Mouse (Mus musculus): ENCODE measurements around the gene Gmds. TPM values are rescaled to one million over a fixed set of nuclear protein-coding genes. Genes with fewer than 3 reads are reported as not detected.

Gene Gmds
- total RNA-seq, 2 experiments from 2014 or later = 5.2 to 6.6 TPM

DNA sequence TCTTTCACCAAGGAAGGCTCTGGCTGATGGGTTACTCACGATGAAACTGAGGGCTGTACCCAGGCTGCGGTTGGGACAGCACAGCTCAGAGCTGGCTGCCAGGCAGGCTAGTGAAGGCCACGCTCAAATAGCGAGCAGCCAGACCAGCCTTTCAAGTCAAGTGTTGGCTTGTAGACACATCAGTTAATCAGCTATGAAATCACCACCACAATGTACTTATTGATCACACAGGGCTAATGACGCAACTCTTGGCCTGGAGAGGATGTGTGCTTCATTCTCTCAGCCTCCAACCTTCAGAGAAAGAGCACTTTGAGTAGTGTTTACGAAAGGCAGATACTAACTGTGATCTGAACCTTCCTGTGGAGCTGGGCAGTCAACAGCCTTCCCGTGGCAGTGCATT, 383.4 kb downstream of the Gmds start:
- DNase-seq = no peak

DNA sequence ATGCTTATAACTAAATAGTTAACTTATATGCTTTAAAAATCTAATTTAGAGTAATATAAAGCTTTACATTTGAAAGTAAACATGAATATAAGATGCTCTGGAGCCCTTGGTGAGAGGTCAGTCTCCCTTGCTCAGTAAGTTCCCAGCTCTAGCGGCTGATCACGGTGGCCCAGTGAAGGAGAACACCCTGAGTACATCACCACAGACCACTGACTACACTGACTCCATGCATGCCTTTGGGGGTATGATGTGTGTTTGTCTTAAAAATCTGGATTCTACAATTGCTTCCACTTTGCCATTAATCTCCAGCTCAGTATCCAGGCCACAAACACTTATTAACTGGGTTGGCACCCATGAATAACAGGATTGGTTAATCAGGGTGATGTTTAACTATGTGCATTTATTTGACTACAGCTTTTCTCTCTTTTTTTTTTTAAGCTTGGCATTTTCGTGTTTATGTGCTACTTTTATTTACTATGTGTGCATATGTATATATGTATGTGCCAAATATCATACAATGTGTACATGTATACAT, 393.8 kb downstream of the Gmds start:
- no peak for DNase-seq

- no peak for DNase-seq
These were observed 394.9 kb downstream of the Gmds start for GRCm38 (mm10) chr13:31943482-31944275.

DNA sequence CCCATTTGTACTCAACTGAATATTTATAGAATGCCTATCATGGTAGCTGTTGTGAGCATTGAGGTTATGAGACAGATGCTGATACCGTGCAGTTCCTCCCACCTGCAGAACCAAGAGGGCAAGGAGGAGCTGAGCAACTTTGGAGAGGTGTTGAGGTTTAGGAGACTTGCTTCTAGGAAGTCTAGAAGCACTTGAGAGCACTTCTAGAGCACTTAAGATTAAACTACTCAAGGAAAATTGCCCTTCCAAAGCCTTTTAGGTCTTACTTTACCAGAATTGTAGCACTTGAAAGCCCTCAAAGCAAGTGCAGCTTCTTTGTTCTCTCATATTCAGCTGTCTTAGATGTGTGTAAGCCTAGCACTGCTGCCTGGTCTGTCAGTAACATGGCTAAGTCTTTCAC, 409.2 kb downstream of the Gmds start:
- no peak for DNase-seq

DNA sequence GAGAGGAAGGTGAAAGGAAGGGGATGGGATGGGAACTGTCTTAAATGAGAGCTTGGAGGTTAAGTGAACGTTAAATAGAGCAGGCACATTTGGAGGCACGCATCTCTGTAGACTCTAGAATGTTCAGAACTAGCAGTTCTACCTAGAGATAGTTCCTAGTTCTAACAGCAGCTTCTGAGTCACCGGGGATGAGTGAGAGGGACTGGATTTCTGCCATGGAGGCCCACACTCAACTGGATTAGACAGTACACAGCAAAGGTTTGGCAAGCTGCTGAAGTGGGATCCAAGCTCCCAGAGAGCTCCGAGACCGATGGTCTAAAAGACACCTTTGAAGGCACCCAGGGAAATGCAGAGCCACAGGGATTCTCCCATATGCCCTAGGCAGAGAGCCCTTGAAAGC, 411.9 kb downstream of the Gmds start:
- DNase-seq = no peak

DNA sequence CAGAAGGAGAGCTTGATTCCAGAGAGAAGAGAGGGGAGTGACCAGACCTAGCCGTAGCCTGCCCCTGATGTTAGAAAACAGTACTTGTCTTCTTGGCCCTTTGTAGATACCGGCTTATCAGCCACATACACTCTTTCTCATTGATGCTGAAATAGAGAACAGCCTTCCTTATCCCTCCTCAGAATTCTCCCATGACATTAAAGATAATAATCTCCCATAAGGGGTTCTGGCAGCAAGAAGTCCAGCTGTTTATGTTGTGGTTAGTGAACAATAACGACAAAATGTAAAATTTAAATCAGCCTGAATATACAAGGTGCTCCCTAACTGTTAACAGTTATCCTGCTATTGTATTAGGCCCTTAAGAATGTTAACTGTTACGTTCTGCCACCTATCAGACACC, 414.0 kb downstream of the Gmds start:
- DNase-seq = no peak

DNA sequence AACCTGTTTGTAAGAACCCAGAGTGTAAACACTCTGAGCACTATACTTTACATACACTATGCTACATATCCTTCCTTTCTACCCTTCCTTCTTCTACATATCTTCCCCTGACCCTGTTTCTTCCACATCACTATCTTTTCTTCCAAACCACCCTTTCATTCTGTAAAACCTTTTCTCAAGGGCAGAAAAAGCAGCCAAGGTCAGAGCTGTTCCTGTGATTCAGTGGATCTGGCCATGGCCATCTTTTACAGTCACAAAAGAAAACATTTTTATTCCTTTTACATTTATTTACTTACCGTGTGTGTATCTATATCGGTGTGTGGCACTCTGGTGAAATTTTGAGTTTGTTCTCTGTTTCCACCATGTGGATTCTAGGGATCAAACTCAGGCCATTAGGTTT, 418.8 kb downstream of the Gmds start:
- DNase-seq = no peak

- no peak for DNase-seq
These were observed 421.2 kb downstream of the Gmds start for GRCm38 (mm10) chr13:31917387-31917786.

DNA sequence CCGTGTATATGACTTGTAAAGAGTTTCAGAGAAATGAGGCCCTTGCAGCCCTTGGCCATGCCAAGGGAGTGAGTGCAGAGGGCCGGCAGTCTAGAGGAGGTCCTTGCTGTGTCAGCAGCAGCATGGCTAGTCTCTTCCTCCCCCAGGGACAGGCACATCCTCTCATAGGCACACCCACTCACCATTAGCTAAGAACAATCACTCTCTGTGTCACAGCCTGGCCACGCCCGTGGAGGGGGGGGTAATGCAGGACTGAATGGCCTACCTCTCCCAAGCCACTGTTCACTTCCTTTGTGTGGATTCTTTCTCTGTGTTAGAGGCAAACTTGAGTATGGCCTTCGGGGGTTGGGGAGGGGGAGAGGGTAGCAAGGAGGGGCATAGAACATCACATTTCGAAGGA, 422.8 kb downstream of the Gmds start:
- no peak for DNase-seq

DNA sequence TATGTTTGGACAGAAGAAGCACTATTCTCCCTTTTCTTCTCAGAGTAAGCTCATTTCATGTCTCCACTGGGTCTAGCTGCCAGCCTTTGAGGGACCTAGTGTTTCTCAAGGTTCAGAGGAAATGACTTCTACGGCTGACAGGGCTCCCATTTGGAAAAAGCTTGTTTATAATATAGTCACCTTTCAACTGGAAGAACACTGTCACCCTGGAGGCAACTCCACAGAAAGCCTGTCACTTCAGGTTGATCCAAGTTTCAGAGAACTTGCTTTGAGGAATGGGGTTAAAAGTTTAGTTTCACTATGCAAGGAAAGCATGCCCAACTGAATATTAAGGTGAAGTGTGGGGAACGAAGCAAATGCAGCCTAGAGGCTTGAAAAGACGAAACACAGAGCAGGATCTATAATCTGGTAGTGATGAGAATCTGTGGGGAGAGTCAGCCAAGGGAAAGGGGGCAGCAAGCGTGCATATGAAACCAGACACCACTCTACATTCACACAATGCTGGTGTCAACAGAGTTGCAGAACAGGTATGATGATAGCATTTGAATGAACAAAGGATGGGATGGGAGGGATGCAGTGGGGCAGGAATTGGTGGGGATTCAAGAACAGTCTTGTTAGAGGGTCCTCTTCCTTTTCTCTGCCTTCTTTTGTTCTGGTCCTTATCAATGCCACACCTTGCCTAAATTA, 423.5 kb downstream of the Gmds start:
- no peak for DNase-seq

DNA sequence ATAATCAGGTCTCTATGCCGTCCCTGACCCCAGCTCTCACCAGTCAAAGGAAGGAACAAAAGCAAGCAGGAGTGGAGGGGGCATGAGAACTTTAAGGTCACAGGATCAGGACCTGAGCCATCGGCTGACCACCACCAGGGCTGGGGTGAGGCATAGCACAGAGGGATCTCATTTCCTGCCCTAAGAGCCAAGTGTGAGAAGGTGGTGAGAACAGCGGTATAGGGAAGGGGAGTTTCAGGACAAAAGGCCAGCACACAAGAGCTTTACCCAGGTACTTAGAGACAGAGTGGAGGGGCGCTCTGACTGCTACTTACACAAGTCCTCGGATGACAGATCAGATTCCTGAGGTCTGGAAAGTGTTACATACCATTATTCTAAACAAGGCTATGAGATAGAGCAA, 426.6 kb downstream of the Gmds start:
- DNase-seq = no peak

DNA sequence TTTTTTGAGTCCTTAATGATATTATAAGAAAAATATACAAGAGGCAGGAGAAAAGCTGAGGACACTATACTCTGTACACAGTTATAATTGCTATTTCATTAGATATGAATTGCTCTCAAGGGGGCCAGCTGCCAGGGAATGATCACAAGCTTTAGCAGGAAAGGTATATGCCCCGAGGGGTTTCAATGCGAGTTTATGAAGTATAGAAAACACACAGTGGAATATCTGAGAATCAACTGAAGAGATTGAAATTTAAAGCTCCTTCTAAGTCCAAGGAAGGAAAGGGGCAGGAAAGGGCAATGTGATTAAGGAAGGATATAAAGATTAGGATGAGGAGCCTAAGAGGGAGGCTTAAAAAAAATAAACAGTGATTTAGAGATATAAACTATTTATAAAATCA, 427.2 kb downstream of the Gmds start:
- no peak for DNase-seq

- DNase-seq = no peak
These were observed 429.5 kb downstream of the Gmds start for GRCm38 (mm10) chr13:31909031-31909430.

GRCm38 (mm10) chr13:31906514-31906913, 432.0 kb downstream of the Gmds start:
- no peak for DNase-seq

- DNase-seq = no peak
These were observed 438.3 kb downstream of the Gmds start for GRCm38 (mm10) chr13:31900191-31900590.

DNA sequence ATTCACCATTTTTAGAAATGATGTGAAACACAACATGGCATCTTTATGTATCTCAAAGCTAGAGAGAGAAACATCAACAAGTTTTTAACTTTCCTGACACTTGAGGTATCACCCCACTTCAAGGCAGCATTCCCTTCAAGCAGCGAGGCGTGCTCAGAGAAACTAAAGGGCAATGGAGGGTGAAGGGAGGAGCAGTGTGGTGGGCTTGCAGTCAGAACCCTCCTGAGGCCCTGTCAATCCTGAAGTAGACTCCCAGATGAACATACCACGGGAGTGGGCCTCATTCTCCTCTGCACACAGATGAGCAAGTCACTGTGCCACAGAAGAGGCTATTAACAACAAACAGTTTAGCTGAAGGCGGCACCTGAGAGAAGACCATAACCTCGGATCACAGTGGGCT, 439.1 kb downstream of the Gmds start:
- no peak for DNase-seq

GRCm38 (mm10) chr13:31897493-31897892, 441.0 kb downstream of the Gmds start:
- DNase-seq = no peak

DNA sequence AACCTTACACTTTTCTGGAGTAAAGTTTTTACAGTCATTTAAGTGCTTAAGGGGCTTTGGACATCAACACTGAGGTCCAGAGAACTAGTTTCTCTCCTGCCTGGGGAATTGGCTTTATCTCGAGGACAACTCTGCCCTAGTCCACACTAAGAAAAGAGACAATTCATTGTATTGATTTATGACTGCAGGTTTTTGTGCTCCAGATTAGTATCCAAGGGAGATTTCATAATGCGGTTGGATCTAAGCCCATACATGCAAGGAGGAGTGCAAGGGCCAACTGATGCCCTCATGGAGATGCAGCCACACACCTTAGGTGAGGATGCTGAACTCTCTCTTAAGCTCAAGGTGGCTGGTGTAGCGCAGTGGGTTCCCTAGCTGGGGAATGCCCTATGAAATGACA, 444.0 kb downstream of the Gmds start:
- no peak for DNase-seq

GRCm38 (mm10) chr13:31892913-31893514, 445.5 kb downstream of the Gmds start:
- DNase-seq = no peak

- DNase-seq = no peak
These were observed 450.0 kb downstream of the Gmds start for GRCm38 (mm10) chr13:31888500-31888899.

DNA sequence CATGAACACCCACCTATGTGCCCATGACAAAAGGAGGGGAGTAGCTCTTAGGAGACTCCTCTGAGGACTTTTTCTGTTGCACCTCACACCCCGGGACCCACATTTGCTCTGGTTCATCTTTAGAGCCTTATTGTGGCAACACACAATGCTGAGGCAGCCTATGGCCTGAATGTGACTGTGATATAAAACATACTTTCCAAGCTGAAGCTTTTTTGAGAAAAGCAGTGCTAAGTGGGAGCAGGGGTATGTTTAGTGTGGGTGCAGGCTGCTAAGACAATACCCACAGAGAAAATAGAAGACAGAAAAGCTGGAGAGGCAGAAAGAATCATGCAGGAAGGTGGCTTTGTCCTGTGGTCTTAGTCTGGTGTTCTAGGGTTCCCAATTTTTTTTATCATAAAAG, 452.8 kb downstream of the Gmds start:
- no peak for DNase-seq

DNA sequence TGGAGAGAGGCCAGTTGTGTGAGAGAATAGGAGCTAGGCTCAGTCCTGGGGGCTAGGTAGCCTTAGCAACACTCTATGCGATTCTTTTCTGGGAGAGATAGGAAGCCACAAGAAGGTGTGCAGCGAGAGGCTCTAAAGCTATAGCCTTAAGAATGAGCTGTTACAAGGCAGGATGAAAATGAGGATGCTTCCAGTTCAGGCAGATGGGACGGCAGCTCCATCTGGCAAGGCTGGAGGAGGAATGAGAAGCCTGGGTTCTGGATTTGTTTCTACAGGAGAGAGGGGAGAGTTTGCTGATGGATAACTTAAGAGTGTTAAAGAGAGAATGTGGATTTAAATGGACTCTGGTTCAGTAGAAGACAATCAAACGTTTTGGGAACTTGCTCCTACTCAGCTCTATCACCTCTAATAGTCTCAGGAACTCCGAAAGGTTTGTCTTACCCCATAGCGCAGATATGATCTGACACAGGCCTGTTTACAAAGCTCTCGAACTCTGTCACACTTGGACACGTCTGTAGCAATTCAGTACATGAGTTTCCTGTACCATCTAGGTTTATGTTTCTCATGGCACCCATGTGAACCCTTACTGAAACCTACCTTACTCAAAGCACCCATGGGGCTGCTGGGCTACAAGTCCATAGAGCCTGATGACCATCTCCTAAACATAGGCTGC, 459.6 kb downstream of the Gmds start:
- no peak for DNase-seq

DNA sequence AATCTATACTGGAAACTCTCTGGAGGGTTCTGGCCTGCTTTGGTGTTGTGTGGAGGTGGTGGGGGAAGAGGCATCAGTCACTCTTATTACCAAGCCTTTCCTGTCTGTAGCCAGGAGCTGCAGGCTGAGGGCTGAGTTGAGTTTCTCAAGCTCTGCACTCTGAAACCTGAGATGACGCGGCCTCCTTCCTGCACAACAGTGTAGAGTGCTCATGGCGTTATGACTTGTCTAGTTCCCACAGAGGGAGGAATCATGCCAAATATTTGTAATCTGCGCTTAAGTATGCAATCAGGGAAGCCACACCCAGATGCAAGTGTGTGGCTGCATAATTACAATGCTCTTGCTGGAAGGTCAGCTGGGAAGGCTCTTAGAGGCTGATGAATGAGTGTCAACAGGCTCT, 461.5 kb downstream of the Gmds start:
- peak; percentile 15 for DNase-seq

Measured in gastrocnemius, postnatal 10 days (tissue).